35 mouse cellular contexts compared by ENCODE assay signal in the genomic region with DNA sequence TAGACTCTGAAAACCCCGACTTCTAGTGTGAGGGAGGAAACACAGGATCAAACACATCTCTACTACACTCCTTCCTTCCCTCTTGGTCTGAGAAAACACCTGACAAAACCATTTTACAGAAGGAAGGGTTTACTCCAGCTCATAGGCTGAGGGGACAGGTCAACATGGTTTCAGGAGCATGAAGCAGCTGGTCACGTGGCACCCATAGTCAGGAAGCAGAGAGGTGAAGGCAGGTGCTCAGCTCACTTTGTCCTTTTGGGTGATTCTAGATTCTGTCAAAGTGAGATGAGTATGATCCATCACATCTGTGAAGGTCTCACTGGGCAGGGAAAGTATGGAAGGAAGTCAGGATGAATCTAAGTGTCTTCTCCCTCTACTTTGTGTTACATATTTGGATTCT.
"Had no signal": no experiment of that assay in that cellular context is flagged by ENCODE, and none has a peak within 500 bp of the region (broad histone marks: within the 10 kb centered on the region; RNA-seq: fewer than 3 reads in every experiment).

No protein-coding gene starts in this region.

- DNase-seq: heart, postnatal 10 days; heart, postnatal 14 days; heart, postnatal 36 days; heart, postnatal 4 days; kidney, adult 11 months; kidney, adult 18-20 months; kidney, adult 2 months; kidney, adult 8-10 months; kidney, adult 9 months; kidney, postnatal 10 days; kidney, postnatal 14 days; kidney, postnatal 25 days; kidney, postnatal 36 days; kidney, postnatal 4 days; layer of hippocampus, adult 9-11 months; layer of hippocampus, postnatal 36 days had no signal

- H3K4me1 ChIP-seq: heart, embryonic 10.5 days; heart, embryonic 12.5 days; heart, embryonic 13.5 days; heart, embryonic 15.5 days; intestine, embryonic 15.5 days; kidney, embryonic 15.5 days had no signal

- H3K27me3 ChIP-seq: heart, embryonic 12.5 days; heart, embryonic 13.5 days; heart, embryonic 15.5 days; hindbrain, embryonic 12.5 days; hindbrain, embryonic 13.5 days; hindbrain, embryonic 15.5 days; intestine, embryonic 15.5 days; kidney, embryonic 15.5 days had no signal

- H3K4me3 ChIP-seq: heart, embryonic 10.5 days; heart, embryonic 12.5 days; heart, embryonic 13.5 days; heart, embryonic 15.5 days; hindbrain, embryonic 10.5 days; hindbrain, embryonic 12.5 days; hindbrain, embryonic 13.5 days; hindbrain, embryonic 15.5 days; intestine, embryonic 15.5 days; kidney, embryonic 15.5 days; layer of hippocampus, adult 2 months had no signal

- H3K27ac ChIP-seq: heart, embryonic 10.5 days; heart, embryonic 13.5 days; heart, embryonic 15.5 days; hindbrain, embryonic 10.5 days; hindbrain, embryonic 12.5 days; hindbrain, embryonic 13.5 days; hindbrain, embryonic 14.5 days; hindbrain, embryonic 15.5 days; hindbrain, postnatal 0 days; intestine, embryonic 15.5 days; kidney, embryonic 15.5 days; kidney, postnatal 0 days had no signal

- H3K36me3 ChIP-seq: heart, embryonic 10.5 days; heart, embryonic 12.5 days; heart, embryonic 13.5 days; heart, embryonic 15.5 days; hindbrain, embryonic 10.5 days; hindbrain, embryonic 12.5 days; hindbrain, embryonic 13.5 days; hindbrain, embryonic 15.5 days; intestine, embryonic 15.5 days; kidney, embryonic 15.5 days had no signal

- H3K9ac ChIP-seq: heart, embryonic 12.5 days; heart, embryonic 13.5 days; heart, embryonic 15.5 days; hindbrain, embryonic 12.5 days; hindbrain, embryonic 13.5 days; hindbrain, embryonic 14.5 days; hindbrain, embryonic 15.5 days; intestine, embryonic 15.5 days; kidney, embryonic 15.5 days had no signal

- H3K4me2 ChIP-seq: heart, embryonic 11.5 days; heart, embryonic 12.5 days; heart, embryonic 13.5 days; heart, embryonic 15.5 days; hindbrain, embryonic 12.5 days; hindbrain, embryonic 13.5 days; hindbrain, embryonic 14.5 days; hindbrain, embryonic 15.5 days; intestine, embryonic 15.5 days; kidney, embryonic 15.5 days had no signal

- H3K9me3 ChIP-seq: heart, embryonic 10.5 days; heart, embryonic 15.5 days; hindbrain, embryonic 12.5 days; hindbrain, embryonic 13.5 days; hindbrain, embryonic 15.5 days; intestine, embryonic 15.5 days; kidney, embryonic 15.5 days had no signal

- ATAC-seq: hindbrain, embryonic 16.5 days; hindbrain, postnatal 0 days; inflammation-experienced regulatory T-cells, adult 6 months; intestine, embryonic 15.5 days; intestine, embryonic 16.5 days; intestine, postnatal 0 days had no signal
